ENCODE assay signal across 13 mouse cellular contexts in genomic region chr5:132388746-132389145, GRCm38 (mm10).
DNase-seq lines count a peak whose midpoint lies in the region.
"Had no signal": no experiment of that assay in that cellular context is flagged by ENCODE, and none has a peak within 500 bp of the region (broad histone marks: within the 10 kb centered on the region; RNA-seq: fewer than 3 reads in every experiment).

No protein-coding gene starts in this region.

- peak; percentile 54 for DNase-seq in heart, adult 11 months
- no peak for DNase-seq in heart, postnatal 4 days
- peak; percentile 8 for DNase-seq in retina, adult 2 months (ENCODE audit: low read depth, low spot score)
- DNase-seq in retina, embryonic 14.5 days (ENCODE audit: low spot score): no peak
- peak; percentile 63 for DNase-seq in cerebellum, adult 9-10 months
- no peak for DNase-seq in adrenal gland, adult 8-10 months
- DNase-seq in urinary bladder, postnatal 10 days (ENCODE audit: low spot score): no peak
- DNase-seq: gastrocnemius, postnatal 25 days; heart, postnatal 10 days; kidney, adult 8-10 months; kidney, postnatal 14 days; liver, embryonic 13.5 days; thymus, adult 2 months had no signal

Comparison
In these comparisons a context has a peak if more than half of its experiments do, and no peak if none do; other contexts are left out.
1. DNase-seq: peak in heart, adult 11 months (single experiment), retina, adult 2 months (single experiment) and cerebellum, adult 9-10 months (single experiment); none in heart, postnatal 4 days (single experiment), retina, embryonic 14.5 days (single experiment), adrenal gland, adult 8-10 months (single experiment) and urinary bladder, postnatal 10 days (single experiment).